In the genomic region with DNA sequence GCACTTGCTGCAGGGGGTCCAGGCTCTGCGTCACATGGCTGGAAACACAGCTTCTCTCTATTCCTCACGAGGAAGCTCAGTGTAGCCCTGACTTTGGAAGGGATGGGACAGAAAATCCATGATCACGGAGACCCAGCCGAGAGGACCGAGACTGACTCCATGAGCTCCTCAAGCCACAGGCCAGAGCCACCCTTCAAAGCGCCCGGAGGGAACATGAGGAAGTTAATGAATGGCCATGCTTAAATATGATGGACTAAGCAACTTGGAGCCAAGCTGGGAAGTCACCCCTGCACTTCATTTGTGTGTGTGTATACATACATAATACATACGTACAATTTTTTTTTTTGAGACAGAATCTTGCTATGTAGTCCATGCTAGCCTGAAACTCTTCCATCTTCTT, we compare ENCODE assay signal across 15 mouse cellular contexts. TPM values are rescaled to one million over a fixed set of nuclear protein-coding genes. Genes with fewer than 3 reads are reported as not detected.
DNase-seq lines count a peak whose midpoint lies in the region; ATAC-seq lines count a peak whose summit lies in the region.
"Had no signal": no experiment of that assay in that cellular context is flagged by ENCODE, and none has a peak within 500 bp of the region (broad histone marks: within the 10 kb centered on the region; RNA-seq: fewer than 3 reads in every experiment).

No protein-coding gene starts in this region.

- peaks cover 16% of the 10 kb centered on the region for H3K4me1 ChIP-seq in heart, embryonic 10.5 days
- peaks cover 3% of the 10 kb centered on the region for H3K4me1 ChIP-seq in heart, embryonic 12.5 days (replicated peaks)
- peaks cover 14% of the 10 kb centered on the region for H3K4me1 ChIP-seq in midbrain, embryonic 13.5 days (replicated peaks)
- H3K4me1 ChIP-seq in midbrain, embryonic 10.5 days, result peaks cover 23% of the 10 kb centered on the region
- peaks cover 23% of the 10 kb centered on the region for H3K4me1 ChIP-seq in kidney, embryonic 15.5 days

- H3K9ac ChIP-seq in heart, embryonic 12.5 days, result no peak overlapping the region
- H3K9ac ChIP-seq in midbrain, embryonic 13.5 days (replicated peaks), result 0 out of 2 replicates have a peak overlapping the region, but pooled peaks have one; percentile 24
- no peak overlapping the region for H3K9ac ChIP-seq in kidney, embryonic 15.5 days
- H3K9ac ChIP-seq: midbrain, embryonic 12.5 days had no signal

- H3K4me3 ChIP-seq in heart, embryonic 10.5 days, result 0 out of 2 replicates have a peak overlapping the region, but pooled peaks have one; percentile 9
- H3K4me3 ChIP-seq in heart, embryonic 12.5 days, result no peak overlapping the region
- no peak overlapping the region for H3K4me3 ChIP-seq in midbrain, embryonic 13.5 days (replicated peaks)
- no peak overlapping the region for H3K4me3 ChIP-seq in midbrain, embryonic 10.5 days
- H3K4me3 ChIP-seq in kidney, embryonic 15.5 days (replicated peaks), result no peak overlapping the region
- H3K4me3 ChIP-seq: midbrain, embryonic 12.5 days had no signal

- no peaks in the 10 kb centered on the region for H3K36me3 ChIP-seq in heart, embryonic 10.5 days
- no peaks in the 10 kb centered on the region for H3K36me3 ChIP-seq in heart, embryonic 12.5 days
- no peaks in the 10 kb centered on the region for H3K36me3 ChIP-seq in midbrain, embryonic 13.5 days
- H3K36me3 ChIP-seq in midbrain, embryonic 10.5 days, result no peaks in the 10 kb centered on the region
- H3K36me3 ChIP-seq in kidney, embryonic 15.5 days, result no peaks in the 10 kb centered on the region
- H3K36me3 ChIP-seq: midbrain, embryonic 12.5 days had no signal

- no peak for DNase-seq in heart, embryonic 10.5 days (ENCODE audit: low spot score)
- DNase-seq in midbrain, embryonic 10.5 days (ENCODE audit: low spot score), result no peak
- no peak for DNase-seq in cerebellum, postnatal 36 days
- no peak for DNase-seq in layer of hippocampus, adult 18-20 months (ENCODE audit: low spot score in 2 of 2)
- DNase-seq in gastrocnemius, postnatal 36 days, result no peak
- DNase-seq: B cell, adult 2 months; gastrocnemius, postnatal 10 days; liver; lung, postnatal 10 days had no signal

- intact Hi-C loops in gastrocnemius, postnatal 36 days (cut with DNase I), result no loop called here

- no peaks in the 10 kb centered on the region for H3K27me3 ChIP-seq in heart, embryonic 10.5 days (ENCODE audit: insufficient read depth, poor library complexity, severe bottlenecking)
- H3K27me3 ChIP-seq in heart, embryonic 12.5 days (replicated peaks), result 0 out of 2 replicates have a peak, but pooled peaks cover 7% of the 10 kb centered on the region
- no peaks in the 10 kb centered on the region for H3K27me3 ChIP-seq in midbrain, embryonic 13.5 days
- H3K27me3 ChIP-seq in midbrain, embryonic 10.5 days (ENCODE audit: low read depth, poor library complexity, severe bottlenecking), result peaks cover 4% of the 10 kb centered on the region; the same call in 1 of the 2 replicates
- no peaks in the 10 kb centered on the region for H3K27me3 ChIP-seq in kidney, embryonic 15.5 days

- no peak overlapping the region for H3K4me2 ChIP-seq in heart, embryonic 12.5 days
- no peak overlapping the region for H3K4me2 ChIP-seq in midbrain, embryonic 13.5 days (replicated peaks)
- H3K4me2 ChIP-seq in kidney, embryonic 15.5 days, result no peak overlapping the region
- H3K4me2 ChIP-seq: midbrain, embryonic 12.5 days had no signal

- no peaks in the 10 kb centered on the region for H3K9me3 ChIP-seq in heart, embryonic 10.5 days
- no peaks in the 10 kb centered on the region for H3K9me3 ChIP-seq in heart, embryonic 12.5 days (replicated peaks)
- no peaks in the 10 kb centered on the region for H3K9me3 ChIP-seq in midbrain, embryonic 13.5 days
- H3K9me3 ChIP-seq in midbrain, embryonic 10.5 days (replicated peaks), result no peaks in the 10 kb centered on the region
- H3K9me3 ChIP-seq in kidney, embryonic 15.5 days (replicated peaks), result no peaks in the 10 kb centered on the region
- H3K9me3 ChIP-seq: midbrain, embryonic 12.5 days had no signal

- WGBS in heart, embryonic 10.5 days, result 32% methylated on average over 8 of the region's 8 CpGs
- WGBS in heart, embryonic 12.5 days, result 40% methylated on average over 8 of the region's 8 CpGs
- WGBS in midbrain, embryonic 13.5 days, result 31% methylated on average over 8 of the region's 8 CpGs
- 24% methylated on average over 8 of the region's 8 CpGs for WGBS in midbrain, embryonic 10.5 days
- 26% methylated on average over 8 of the region's 8 CpGs for WGBS in kidney, embryonic 15.5 days

- H3K27ac ChIP-seq in heart, embryonic 10.5 days, result no peak overlapping the region; the same call in none of the 2 replicates
- no peak overlapping the region for H3K27ac ChIP-seq in heart, embryonic 12.5 days (ENCODE audit: poor library complexity, severe bottlenecking)
- no peak overlapping the region for H3K27ac ChIP-seq in midbrain, embryonic 13.5 days
- no peak overlapping the region; the same call in 1 of the 2 replicates for H3K27ac ChIP-seq in midbrain, embryonic 10.5 days (replicated peaks)
- H3K27ac ChIP-seq in kidney, embryonic 15.5 days, result 0 out of 2 replicates have a peak overlapping the region, but pooled peaks have one; percentile 38
- H3K27ac ChIP-seq: midbrain, embryonic 12.5 days had no signal

- ATAC-seq in heart, embryonic 12.5 days (ENCODE audit: insufficient number of reproducible peaks, low FRiP score), result no peak
- ATAC-seq in midbrain, embryonic 13.5 days, result no peak
- no peak for ATAC-seq in kidney, embryonic 15.5 days (replicated peaks; ENCODE audit: low FRiP score)

RNA-seq across cellular contexts. Expression of a gene that starts 5.3 kb away (rescaled TPM):
- 89.6 and 101 TPM in 2 replicates for polyA plus RNA-seq in heart, embryonic 10.5 days (2016; fragmentation: Nextera tagmentation; extraction: Ambion mirVana)
- polyA plus RNA-seq in heart, embryonic 12.5 days (2016; fragmentation: Nextera tagmentation; extraction: Ambion mirVana), result 87.0 and 88.7 TPM in 2 replicates
- polyA plus RNA-seq in midbrain, embryonic 13.5 days (2015; fragmentation: Nextera tagmentation; extraction: Ambion mirVana), result 89.7 and 93.8 TPM in 2 replicates
- polyA plus RNA-seq in midbrain, embryonic 10.5 days (2016; fragmentation: Nextera tagmentation; extraction: Ambion mirVana), result 81.6 and 93.5 TPM in 2 replicates
- 67.8 and 81.8 TPM in 2 replicates for polyA plus RNA-seq in kidney, embryonic 15.5 days (2015; fragmentation: Nextera tagmentation; extraction: Ambion mirVana)
- 10 to 100 TPM; 86.6 to 88.0 TPM for total RNA-seq in layer of hippocampus, adult 18-20 months (2021)
- total RNA-seq in gastrocnemius, postnatal 36 days (2021), result 10 to 100 TPM; 23.5 to 36.0 TPM

RNA-seq across cellular contexts. Expression of a gene that starts 29.7 kb away (rescaled TPM):
- 10.8 and 11.6 TPM in 2 replicates for polyA plus RNA-seq in heart, embryonic 10.5 days (2016; fragmentation: Nextera tagmentation; extraction: Ambion mirVana)
- 10.9 and 13.0 TPM in 2 replicates for polyA plus RNA-seq in heart, embryonic 12.5 days (2016; fragmentation: Nextera tagmentation; extraction: Ambion mirVana)
- polyA plus RNA-seq in midbrain, embryonic 13.5 days (2015; fragmentation: Nextera tagmentation; extraction: Ambion mirVana), result 11.4 and 12.4 TPM in 2 replicates
- polyA plus RNA-seq in midbrain, embryonic 10.5 days (2016; fragmentation: Nextera tagmentation; extraction: Ambion mirVana), result 10.1 and 13.4 TPM in 2 replicates
- 9.8 and 12.1 TPM in 2 replicates for polyA plus RNA-seq in kidney, embryonic 15.5 days (2015; fragmentation: Nextera tagmentation; extraction: Ambion mirVana)
- total RNA-seq in layer of hippocampus, adult 18-20 months (2021), result 10 to 100 TPM; 34.0 to 34.2 TPM
- 10 to 100 TPM; 16.5 to 18.0 TPM for total RNA-seq in gastrocnemius, postnatal 36 days (2021)

RNA-seq across cellular contexts. Expression of a gene that starts 35.0 kb away (rescaled TPM):
- polyA plus RNA-seq in heart, embryonic 10.5 days (2016; fragmentation: Nextera tagmentation; extraction: Ambion mirVana), result 0.33 and 0.38 TPM in 2 replicates
- 0.34 and 0.44 TPM in 2 replicates for polyA plus RNA-seq in heart, embryonic 12.5 days (2016; fragmentation: Nextera tagmentation; extraction: Ambion mirVana)
- 0.39 and 0.46 TPM in 2 replicates for polyA plus RNA-seq in midbrain, embryonic 13.5 days (2015; fragmentation: Nextera tagmentation; extraction: Ambion mirVana)
- 0.11 and 0.15 TPM in 2 replicates for polyA plus RNA-seq in midbrain, embryonic 10.5 days (2016; fragmentation: Nextera tagmentation; extraction: Ambion mirVana)
- polyA plus RNA-seq in kidney, embryonic 15.5 days (2015; fragmentation: Nextera tagmentation; extraction: Ambion mirVana), result 0.78 and 1.0 TPM in 2 replicates
- 1 to 10 TPM; 4.8 to 5.6 TPM for total RNA-seq in layer of hippocampus, adult 18-20 months (2021)
- 1 to 10 TPM; 4.3 to 5.2 TPM for total RNA-seq in gastrocnemius, postnatal 36 days (2021)

RNA-seq across cellular contexts. Expression of a gene that starts 35.5 kb away (rescaled TPM):
- polyA plus RNA-seq in heart, embryonic 10.5 days (2016; fragmentation: Nextera tagmentation; extraction: Ambion mirVana), result 21.2 and 25.7 TPM in 2 replicates
- polyA plus RNA-seq in heart, embryonic 12.5 days (2016; fragmentation: Nextera tagmentation; extraction: Ambion mirVana), result 29.8 and 31.0 TPM in 2 replicates
- polyA plus RNA-seq in midbrain, embryonic 13.5 days (2015; fragmentation: Nextera tagmentation; extraction: Ambion mirVana), result 78.4 and 84.8 TPM in 2 replicates
- 31.7 and 42.8 TPM in 2 replicates for polyA plus RNA-seq in midbrain, embryonic 10.5 days (2016; fragmentation: Nextera tagmentation; extraction: Ambion mirVana)
- polyA plus RNA-seq in kidney, embryonic 15.5 days (2015; fragmentation: Nextera tagmentation; extraction: Ambion mirVana), result 22.9 and 27.6 TPM in 2 replicates
- 100 to 1,000 TPM; 133 TPM for total RNA-seq in layer of hippocampus, adult 18-20 months (2021)
- 10 to 100 TPM; 32.2 to 34.6 TPM for total RNA-seq in gastrocnemius, postnatal 36 days (2021)

RNA-seq across cellular contexts. Expression of a gene that starts 45.0 kb away (rescaled TPM):
- 0.24 TPM in 1 of 2 replicates, not detected in the other for polyA plus RNA-seq in heart, embryonic 10.5 days (2016; fragmentation: Nextera tagmentation; extraction: Ambion mirVana)
- 0.57 TPM in 1 of 2 replicates, not detected in the other for polyA plus RNA-seq in heart, embryonic 12.5 days (2016; fragmentation: Nextera tagmentation; extraction: Ambion mirVana)
- polyA plus RNA-seq in midbrain, embryonic 13.5 days (2015; fragmentation: Nextera tagmentation; extraction: Ambion mirVana), result not detected in 2 replicates
- polyA plus RNA-seq in midbrain, embryonic 10.5 days (2016; fragmentation: Nextera tagmentation; extraction: Ambion mirVana), result not detected in 2 replicates
- 0.39 and 0.74 TPM in 2 replicates for polyA plus RNA-seq in kidney, embryonic 15.5 days (2015; fragmentation: Nextera tagmentation; extraction: Ambion mirVana)
- not detected for total RNA-seq in layer of hippocampus, adult 18-20 months (2021)
- not detected for total RNA-seq in gastrocnemius, postnatal 36 days (2021)
- total RNA-seq: gastrocnemius, postnatal 10 days; left cerebral cortex, adult 18-20 months had no signal
- polyA plus RNA-seq: neural tube, embryonic 14.5 days had no signal
